Mouse (Mus musculus): ENCODE results near the gene Agap1. TPM values are rescaled to one million over a fixed set of nuclear protein-coding genes. Genes with fewer than 3 reads are reported as not detected.

Gene Agap1
- total RNA-seq, 2 experiments from 2014 or later, result 240 to 255 TPM

DNA sequence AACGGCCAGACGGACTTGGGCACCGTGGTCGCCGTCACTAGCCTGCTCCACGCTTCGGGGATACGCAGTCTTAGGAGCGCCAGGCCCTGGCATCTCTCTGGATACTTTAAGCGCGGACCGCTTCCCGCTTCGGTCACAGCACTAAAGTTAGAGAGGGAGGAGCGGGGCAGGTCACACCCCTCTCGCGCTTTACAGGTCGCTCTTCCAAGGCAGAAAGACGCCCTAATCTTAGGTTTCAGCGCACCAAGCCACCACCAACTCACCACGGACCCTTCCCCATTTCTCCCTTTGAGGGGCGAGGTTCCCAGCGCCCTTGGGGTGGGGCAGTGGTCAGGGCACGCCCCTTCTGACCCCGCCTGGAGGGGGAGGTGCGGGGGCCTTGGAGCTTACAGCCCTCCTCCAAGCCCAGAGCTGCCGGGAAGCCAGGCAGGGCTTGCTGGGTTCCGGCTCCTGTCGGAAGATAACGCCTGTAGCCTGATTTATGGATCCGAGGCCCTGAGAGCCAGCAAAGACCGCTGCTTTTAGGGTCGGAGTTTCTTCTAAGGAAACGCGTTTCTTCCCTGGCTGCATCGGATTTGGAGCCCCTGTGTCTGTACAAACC is 472.6 kb downstream of the Agap1 start:
- DNase-seq (ENCODE audit: low spot score in 2 of 2), result no peak
- intact Hi-C loops (cut with DNase I), result no loop called here

DNA sequence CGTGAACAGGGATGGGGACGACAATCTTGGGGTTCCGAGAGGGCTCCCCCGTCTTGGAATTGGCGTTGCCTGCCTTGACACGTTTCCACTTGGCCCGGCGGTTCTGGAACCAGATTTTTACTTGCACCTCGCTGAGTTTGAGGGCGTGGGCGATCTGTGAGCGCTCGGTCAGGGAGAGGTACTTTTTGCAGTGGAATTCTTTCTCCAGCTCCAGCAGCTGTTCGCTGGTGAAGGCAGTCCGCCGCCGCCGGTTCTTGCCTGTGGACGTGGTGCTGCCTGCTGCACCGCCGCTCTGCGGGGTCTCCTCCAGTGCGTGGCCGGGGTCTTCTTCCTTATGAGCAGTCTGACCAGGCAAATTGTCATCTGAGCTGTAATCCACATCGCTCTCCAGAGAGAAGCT is 474.1 kb downstream of the Agap1 start:
- no peak for DNase-seq (ENCODE audit: low spot score in 2 of 2)
- intact Hi-C loops (cut with DNase I), result no loop called here

DNA sequence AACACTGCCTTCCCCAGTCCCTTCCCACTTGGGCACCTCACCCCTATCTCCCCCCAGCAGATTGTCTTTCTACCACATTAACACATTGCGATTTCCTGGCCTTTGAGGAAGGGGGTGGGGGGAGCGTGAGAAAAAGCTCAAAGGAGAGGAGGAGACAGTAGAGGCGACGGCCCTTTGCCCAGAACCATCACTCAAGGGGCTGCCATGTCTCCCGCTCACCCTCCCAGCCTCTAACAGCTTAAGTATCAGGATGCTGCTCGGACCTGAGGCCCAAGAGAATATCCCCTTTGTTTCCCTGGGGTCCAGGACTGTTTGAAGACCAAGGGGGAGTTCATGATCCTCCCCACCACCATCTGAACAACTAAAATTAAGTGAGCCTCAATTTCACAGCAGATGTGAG is 474.6 kb downstream of the Agap1 start:
- DNase-seq (ENCODE audit: low spot score in 2 of 2), result no peak
- intact Hi-C loops (cut with DNase I), result no loop called here

DNA sequence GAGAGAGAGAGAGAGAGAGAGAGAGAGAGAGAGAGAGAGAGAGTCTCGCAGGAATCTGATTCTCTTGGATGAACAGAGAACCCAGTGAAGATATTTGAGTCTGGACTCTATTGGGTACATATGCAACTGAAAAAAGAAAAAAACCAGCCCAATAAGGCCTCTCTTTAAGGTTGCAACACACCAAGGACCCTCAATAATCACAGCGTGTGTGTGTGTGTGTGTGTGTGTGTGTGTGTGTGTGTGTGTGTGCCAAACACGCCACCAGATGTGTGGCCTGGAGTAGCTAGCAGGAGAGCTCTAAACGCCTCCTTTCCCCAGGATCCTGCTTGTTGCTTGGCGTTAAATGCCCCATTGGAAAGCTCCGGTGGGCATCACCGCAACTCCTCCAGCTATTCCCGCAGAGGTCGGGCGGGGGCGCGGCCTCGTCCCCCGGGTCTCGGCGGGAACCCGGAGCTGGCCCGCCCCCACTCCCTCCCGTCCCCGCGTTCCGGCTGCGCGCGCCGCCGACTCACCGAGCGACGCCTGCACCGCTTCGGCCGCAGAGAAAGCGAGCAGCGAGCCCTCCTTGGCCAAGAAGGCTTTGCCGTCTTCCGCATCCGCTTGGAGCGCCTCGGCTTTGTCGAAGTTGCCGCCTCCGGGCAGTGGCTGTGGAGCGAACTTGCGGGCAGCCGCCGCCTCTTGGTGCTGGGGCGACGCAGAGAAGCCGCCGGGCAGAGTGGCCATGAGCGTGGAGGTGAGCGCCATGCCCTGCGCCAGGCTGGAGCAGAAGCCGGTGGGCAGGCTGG is 475.3 kb downstream of the Agap1 start:
- intact Hi-C loops (cut with DNase I), result no loop called here
- DNase-seq (ENCODE audit: low spot score in 2 of 2), result no peak

DNA sequence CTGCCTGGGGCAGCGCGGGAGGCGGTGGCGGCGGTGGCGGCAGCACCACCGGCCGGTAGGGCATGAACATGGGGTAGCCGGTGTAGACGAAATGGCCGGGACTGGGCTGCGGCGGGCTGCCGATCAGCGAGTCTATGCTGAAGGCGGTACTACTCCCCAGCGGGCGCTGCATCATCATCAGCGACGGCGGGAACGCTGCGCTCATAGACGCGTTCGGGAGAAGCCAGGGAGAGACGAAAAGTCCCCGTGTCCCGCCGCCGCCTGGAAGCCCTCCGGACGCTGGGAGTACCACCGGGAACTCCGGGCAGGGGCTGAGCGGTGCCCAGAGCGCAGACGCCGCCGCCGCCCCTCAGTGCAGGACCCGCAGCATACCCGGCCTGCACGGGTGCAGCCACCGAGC is 475.9 kb downstream of the Agap1 start:
- intact Hi-C loops (cut with DNase I), result no loop called here
- no peak for DNase-seq (ENCODE audit: low spot score in 2 of 2)

DNA sequence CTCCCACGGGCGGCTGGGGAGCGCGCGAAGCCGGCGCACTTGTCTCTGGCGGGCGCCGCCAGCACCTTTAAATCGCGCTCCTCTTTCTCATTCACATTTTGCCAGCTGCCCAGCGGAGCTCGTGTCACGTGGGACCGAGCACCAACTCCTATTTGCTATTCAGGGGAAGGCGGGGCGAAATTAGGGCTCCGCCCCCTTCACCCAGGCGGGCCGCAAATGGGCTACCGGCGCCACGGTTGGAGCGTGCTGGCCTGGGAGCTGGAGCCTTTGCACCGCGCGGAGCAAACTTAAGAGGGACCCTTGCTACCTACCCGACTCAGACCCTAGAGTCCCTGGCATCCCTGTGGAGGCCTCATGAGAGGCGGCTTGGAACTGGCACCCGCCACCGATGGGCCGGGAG is 476.5 kb downstream of the Agap1 start, which contains the start of gene Gbx2:
TSS of gene Gbx2 (minus strand) at position 60 of the 400 bp plus-strand sequence.
- no peak for DNase-seq (ENCODE audit: low spot score in 2 of 2)
- intact Hi-C loops (cut with DNase I), result no loop called here

DNA sequence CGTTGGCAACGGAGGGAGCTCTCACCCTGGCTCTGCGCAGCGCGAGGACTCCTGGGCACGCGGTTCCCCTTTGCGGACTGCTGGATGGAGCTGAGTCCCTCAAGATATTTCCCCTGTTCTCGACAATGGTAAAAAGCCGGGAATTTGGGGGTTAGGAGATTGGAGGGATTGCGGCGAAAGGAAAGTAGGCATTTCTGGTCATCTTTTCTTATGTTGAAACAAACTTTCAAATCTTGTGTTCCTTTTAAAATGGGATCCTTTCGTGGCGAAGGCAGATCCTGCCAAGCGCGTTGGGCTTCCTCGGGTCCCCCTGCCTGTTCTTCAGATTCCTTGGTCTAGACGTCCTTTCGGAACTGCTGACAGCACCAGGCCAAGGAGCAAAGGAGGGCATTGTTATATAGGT is 477.4 kb downstream of the Agap1 start:
- intact Hi-C loops (cut with DNase I), result no loop called here
- no peak for DNase-seq (ENCODE audit: low spot score in 2 of 2)

DNA sequence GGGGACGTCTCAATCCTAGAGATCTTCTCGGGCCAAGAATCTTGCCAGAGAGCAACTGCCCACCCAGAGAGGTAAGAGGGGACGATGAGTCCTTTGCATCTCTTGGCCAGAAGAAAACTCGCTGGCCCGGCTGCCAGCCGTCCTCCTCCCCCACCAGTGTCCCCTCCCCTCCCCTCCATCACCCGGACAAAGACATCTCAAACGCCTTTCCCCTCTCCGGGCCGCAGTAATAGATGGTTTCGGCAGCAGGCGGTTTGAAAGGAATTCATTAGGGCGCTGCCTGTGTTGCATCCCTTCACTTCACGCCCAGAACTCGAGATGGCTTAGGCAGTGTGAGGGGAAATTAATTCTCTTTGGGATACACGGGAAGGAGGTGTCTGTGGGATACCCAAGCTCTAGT is 478.0 kb downstream of the Agap1 start:
- no peak for DNase-seq (ENCODE audit: low spot score in 2 of 2)
- intact Hi-C loops (cut with DNase I), result no loop called here

DNA sequence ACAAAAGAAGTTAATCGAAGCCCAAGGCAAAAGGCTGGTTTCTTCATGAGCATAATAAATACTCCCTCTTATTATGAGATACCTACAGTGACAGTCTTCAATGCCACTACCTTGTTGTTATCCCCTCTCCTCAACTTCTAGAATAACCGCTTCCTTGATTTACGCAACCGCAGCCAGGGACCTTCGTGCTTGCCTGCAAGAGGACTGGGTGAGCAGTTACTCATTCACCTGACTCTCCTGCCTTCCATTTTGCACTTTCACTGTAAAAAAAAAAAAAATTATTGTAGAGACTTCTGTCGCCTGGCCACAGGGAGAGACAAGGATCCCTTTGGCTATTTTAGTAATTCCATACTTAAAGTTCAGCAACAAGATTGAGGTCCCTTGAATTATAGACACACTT is 478.4 kb downstream of the Agap1 start:
- DNase-seq (ENCODE audit: low spot score in 2 of 2), result no peak
- intact Hi-C loops (cut with DNase I), result no loop called here

DNA sequence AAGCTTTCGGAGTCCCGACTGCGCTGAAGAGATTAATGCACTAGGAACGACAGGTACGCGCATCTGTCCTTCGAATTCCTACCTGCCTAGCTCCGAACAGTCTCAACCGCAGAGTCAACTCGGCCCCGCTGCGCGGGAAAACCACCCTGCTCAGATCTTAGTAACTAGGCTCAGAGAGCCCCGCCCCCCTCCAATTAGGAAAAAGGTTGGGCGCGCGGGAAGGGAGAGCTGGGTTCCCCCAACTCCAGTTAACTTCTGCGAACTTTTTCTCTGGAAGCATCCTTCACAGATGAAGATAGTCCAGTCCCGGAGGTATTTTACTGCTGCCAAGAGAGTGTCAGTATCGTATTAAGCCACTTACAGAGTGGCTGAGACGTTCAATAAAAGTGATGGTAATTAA is 479.2 kb downstream of the Agap1 start:
- DNase-seq (ENCODE audit: low spot score in 2 of 2), result no peak
- intact Hi-C loops (cut with DNase I), result no loop called here

DNA sequence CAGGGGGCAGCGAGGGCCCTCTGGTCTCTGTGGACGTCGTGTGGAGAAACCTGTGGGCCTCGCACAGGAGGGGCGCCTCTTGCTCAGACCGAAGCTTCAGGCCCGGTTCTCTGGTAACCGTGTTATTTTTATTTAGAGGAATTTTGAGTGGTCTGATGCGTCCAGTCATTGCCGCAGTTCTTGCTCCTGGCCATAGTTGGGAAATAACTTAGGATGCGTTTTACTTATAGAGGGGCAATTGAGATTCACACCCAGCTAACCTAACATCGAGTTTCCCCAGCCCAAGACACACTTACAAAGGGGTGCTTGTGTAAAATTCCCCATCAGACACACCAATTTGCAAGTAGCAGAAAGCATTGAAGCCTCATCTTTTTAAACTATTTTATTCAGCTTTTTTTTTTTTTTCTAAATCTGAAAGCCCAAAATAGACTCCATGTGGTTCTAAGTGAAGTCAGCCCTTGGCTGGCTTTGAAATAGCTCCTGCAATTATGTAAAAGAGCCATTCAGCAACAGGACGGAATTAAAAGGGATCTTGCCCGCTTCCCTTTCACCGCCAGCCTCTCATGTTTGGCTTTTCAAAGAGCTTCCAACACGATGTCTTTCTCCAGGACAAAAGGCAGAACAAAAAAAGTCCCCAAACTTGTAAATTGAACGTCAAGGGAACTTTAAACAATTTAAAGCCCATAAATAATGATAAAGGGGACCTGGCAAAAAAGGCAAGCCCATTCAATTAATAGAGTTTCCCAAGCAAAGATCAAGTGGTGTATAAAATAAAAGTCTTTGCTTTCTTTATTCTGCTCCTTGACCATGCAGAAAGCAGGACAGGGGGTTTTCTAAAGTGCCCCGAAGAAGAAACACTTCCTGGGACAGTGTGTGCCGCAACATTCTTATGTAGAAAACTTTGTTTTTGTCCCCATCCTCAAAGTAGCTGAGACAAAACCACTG is 480.0 kb downstream of the Agap1 start:
- intact Hi-C loops (cut with DNase I), result no loop called here
- DNase-seq (ENCODE audit: low spot score in 2 of 2), result no peak

DNA sequence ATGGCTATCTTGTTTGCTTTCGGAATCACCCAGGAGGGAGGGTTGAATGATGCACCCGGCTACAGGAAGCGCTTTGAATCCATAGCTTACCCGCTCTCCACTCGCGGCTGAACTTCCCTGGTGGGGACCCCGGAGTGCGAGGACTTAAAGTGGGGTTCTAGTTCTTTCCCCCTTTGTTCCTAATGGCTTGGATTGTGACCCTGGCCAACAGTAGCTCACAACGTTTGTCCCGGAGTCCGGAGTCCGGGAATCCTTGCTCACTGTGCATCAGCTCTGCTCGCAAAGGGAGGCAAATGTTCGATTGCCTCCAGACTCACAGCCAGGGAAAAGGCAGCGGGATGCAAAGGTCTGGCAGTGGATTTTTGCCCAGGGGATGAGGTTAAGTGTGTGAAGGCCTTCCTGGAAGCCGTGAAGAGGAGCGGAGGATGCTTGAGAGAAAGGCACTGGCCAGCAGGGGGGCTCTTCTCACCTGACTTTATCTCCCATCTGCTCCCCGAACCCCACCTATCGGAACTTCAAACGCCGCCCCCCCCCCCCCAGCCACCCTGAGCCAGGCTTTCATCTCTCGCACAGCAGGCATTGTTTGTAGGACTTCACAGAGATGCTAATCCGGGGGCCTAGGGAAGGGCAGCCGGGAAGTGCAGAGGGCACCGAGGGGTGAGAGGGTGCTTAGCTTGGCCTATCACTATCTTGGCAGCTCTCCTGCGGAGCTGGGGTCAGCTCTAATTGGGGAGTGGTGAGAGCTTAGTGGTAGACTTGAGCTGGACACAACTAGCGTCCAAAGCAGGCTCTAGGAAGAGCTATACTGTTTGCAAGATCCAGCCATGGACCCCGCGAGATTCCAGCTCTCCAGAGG is 481.1 kb downstream of the Agap1 start:
- DNase-seq (ENCODE audit: low spot score in 2 of 2), result no peak
- intact Hi-C loops (cut with DNase I), result no loop called here

DNA sequence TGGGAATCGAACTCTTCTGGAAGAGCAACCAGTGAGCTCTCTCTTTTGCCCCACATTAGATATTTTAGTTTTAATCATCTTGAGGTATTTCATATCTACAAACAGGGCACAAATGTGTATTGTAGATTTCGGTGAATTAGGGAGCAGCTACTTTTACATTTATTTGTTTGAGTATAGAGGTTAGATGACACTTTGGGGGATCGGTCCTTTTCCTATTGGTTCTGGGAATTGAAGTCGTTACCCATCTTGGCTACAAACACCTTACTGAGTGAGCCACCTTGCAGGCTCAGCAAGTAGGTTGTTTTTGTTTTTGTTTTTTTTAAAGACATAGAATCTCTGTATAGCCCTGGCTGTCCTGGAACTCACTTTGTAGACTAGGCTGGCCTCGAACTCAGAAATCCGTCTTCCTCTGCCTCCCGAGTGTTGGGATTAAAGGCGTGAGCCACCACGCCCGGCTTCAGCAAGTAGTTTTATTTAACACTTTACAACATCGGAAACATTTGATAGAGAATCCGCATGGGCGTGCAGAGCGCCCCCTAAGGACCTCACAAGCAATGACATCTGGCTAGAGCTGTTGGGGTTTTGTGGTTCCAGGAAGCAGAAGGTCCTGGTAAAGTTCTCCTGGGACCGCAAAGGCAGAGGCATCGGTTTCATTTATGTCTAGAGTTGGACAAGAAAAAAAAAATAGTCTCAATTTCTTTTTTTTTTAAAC is 484.4 kb downstream of the Agap1 start:
- intact Hi-C loops (cut with DNase I), result no loop called here
- no peak for DNase-seq (ENCODE audit: low spot score in 2 of 2)

DNA sequence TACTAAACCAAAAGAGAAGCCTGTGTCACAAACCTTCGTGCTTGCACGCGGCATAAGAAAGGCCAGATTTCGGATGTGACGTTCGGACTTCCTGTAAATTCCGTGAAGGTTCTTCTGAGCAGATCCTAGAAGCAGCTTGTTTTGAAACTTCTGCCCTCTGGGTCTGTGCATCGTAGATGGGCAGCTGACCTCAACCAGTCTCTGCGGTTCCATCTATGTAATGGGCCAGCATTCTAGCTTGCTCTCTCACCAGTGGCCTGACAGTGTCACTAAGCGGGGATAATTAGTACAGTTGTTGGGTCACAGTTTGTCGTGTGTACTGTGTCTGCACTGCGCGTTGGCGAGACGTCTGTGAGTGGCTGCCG is 485.0 kb downstream of the Agap1 start:
- intact Hi-C loops (cut with DNase I), result no loop called here
- DNase-seq (ENCODE audit: low spot score in 2 of 2), result no peak

DNA sequence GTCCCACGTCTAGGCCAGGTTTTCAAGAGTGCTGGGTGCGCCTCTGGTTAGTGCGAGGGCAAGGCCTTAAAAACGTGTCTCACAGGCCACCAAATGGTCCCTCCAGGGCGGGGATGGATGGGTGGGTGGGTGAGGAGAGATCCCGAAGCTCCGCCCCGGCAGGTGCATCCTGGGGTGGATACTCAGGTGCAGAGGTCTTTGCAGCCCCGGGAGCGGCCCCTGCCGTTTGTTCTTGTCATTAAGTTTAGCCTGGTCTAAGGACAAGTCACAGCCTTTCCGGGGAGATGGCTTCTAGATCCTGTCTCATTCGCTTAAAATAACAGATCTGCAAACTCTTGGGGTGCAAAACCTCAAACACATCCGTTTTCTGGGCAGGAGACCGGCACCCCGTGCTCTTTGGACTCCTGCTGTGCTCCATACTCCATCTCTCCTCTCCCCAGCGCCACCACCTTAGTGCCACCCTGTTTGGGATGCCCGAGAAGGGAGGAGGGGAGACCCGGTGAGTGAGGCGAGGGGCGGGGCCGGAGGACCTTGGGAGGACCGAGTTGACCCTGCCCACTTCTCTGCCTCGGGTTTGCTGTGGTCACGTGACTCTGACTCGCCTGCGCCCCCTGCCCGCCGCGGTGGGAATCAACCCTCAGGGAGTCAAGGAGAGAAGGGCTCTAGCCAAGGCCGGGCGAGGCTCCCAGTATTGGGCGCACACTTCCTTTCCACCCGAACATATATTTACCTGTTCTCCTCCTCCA is 485.5 kb downstream of the Agap1 start:
- no peak for DNase-seq (ENCODE audit: low spot score in 2 of 2)

DNA sequence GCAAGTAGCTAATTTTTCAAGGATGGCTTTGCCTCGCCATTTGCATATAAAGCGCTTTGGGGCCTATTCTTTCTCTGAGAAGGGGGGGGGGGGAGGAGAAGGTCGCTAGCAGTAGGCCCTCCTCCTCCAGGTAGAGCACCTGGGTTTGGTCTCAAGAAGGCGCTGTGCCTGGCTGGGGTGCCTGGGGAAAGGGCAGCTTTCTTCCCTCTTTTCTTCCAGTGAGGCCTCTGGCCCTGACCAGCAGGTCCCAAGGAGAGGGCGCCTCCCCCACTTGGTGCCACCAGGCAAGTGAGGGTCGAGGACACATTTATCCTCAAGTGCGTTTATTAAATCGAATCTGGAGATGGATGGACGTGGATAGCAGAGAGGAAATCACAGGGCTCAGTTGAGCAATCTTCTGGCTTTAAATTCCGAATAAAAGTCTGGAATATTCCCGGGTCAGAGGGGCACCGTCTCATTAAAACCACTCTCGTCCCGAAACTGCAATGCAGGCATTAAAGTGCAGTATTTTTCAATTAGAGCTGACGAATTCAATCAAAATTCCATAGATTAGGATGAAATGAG is 486.4 kb downstream of the Agap1 start:
- intact Hi-C loops (cut with DNase I), result loop anchor here (5.0 kb wide), 2 partner anchors 79 to 174 kb away; no protein-coding TSS in a partner anchor
- no peak for DNase-seq (ENCODE audit: low spot score in 2 of 2)

More for the DNA sequence above, 485.5 kb downstream of the Agap1 start:
- intact Hi-C loops (cut with DNase I), result loop anchor here (5.0 kb wide), 2 partner anchors 78 to 173 kb away; no protein-coding TSS in a partner anchor

DNA sequence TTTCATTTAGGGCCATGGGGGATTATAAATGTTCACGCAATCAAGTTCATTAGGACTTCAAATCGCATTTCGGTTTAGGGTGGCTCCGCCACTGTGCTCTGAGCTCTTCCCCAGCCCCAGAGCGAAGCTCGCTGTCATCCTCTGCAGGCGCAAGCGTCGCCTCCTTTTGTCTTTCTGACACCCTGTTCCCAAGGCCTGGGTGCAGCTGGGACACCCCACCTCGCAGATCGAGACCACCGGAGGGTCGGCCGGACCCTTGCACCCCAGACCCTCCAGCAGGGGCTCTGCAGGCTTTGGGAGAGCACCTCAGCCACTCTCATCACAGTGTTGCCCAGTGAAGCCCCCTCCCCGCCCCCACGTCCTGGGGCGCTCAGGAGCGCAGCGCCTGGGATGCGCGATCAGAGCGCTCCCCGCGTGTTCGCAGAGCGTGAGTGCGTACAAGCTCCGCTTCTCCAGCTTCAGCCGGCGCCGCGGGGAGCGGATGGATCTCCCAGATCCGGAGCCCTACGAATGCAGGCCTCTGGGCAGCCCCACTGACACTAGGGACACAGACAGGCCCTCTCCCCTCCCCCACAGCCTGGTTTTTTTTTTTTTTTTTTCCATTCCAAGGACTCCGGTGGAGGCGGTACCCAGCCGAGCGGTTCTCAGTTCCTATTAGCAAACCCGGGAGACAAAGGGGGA is 487.2 kb downstream of the Agap1 start:
- no peak for DNase-seq (ENCODE audit: low spot score in 2 of 2)
- intact Hi-C loops (cut with DNase I), result loop anchor here (2.0 to 5.0 kb wide), 3 partner anchors 80 to 273 kb away; no protein-coding TSS in a partner anchor
